In genomic region chr11:96576491-96577427, GRCm38 (mm10) we compare ENCODE assay signal across 20 mouse cellular contexts.
DNase-seq lines count a peak whose midpoint lies in the region; ATAC-seq and TF ChIP-seq lines count a peak whose summit lies in the region.
"Had no signal": no experiment of that assay in that cellular context is flagged by ENCODE, and none has a peak within 500 bp of the region (broad histone marks: within the 10 kb centered on the region; RNA-seq: fewer than 3 reads in every experiment).

No protein-coding gene starts in this region.

- H3K9me3 ChIP-seq in lung, embryonic 14.5 days (ENCODE audit: low read depth, low read length), result no peaks in the 10 kb centered on the region
- no peaks in the 10 kb centered on the region for H3K9me3 ChIP-seq in neural tube, embryonic 13.5 days
- H3K9me3 ChIP-seq: forebrain, embryonic 10.5 days; heart, embryonic 15.5 days; limb, embryonic 13.5 days; liver, embryonic 15.5 days had no signal

- ATAC-seq in lung, embryonic 14.5 days (ENCODE audit: insufficient read depth), result peak; percentile 58; the same call in 1 of the 2 replicates
- ATAC-seq in neural tube, embryonic 13.5 days (ENCODE audit: low read depth), result no peak
- ATAC-seq in activated CD4-positive, CD25-positive, alpha-beta regulatory T cell, adult 4 months, result no peak
- ATAC-seq: inflammation-experienced regulatory T-cells, adult 6 months had no signal

- H3K27me3 ChIP-seq in lung, embryonic 14.5 days (ENCODE audit: insufficient read depth, low read length), result no peaks in the 10 kb centered on the region
- H3K27me3 ChIP-seq in neural tube, embryonic 13.5 days, result no peaks in the 10 kb centered on the region

- peak; percentile 84 for DNase-seq in lung, embryonic 14.5 days
- DNase-seq in lung, postnatal 36 days, result no peak
- peak; percentile 58 for DNase-seq in R1 (ENCODE audit: low read depth, low spot score)
- peak; percentile 71 for DNase-seq in embryo, embryonic 10.5 days (ENCODE audit: low spot score)
- no peak for DNase-seq in right cerebral cortex, adult 2 months (ENCODE audit: low spot score in 2 of 2)
- DNase-seq: adrenal gland, postnatal 10 days; cerebellum, postnatal 10 days; heart, adult 18-20 months; kidney, adult 9 months; lung, postnatal 4 days; right cerebral cortex, postnatal 25 days; thymus, postnatal 4 days had no signal

- H3K4me1 ChIP-seq in lung, embryonic 14.5 days (ENCODE audit: insufficient read depth), result peaks cover 19% of the 10 kb centered on the region
- H3K4me1 ChIP-seq in neural tube, embryonic 13.5 days (replicated peaks), result peaks cover 61% of the 10 kb centered on the region
- H3K4me1 ChIP-seq: heart, embryonic 15.5 days; limb, embryonic 13.5 days had no signal

- H3K4me3 ChIP-seq in lung, embryonic 14.5 days (ENCODE audit: low read depth, low read length), result no peak overlapping the region
- H3K4me3 ChIP-seq in neural tube, embryonic 13.5 days, result no peak overlapping the region
- H3K4me3 ChIP-seq: forebrain, embryonic 10.5 days; heart, embryonic 15.5 days; limb, embryonic 13.5 days; liver, embryonic 15.5 days had no signal

- H3K4me2 ChIP-seq in lung, embryonic 14.5 days, result no peak overlapping the region
- H3K4me2 ChIP-seq in neural tube, embryonic 13.5 days, result 0 out of 2 replicates have a peak overlapping the region, but pooled peaks have one; percentile 1
- H3K4me2 ChIP-seq: heart, embryonic 15.5 days; limb, embryonic 13.5 days; liver, embryonic 15.5 days; midbrain, embryonic 11.5 days had no signal

- no peak for TF ChIP-seq CTCF in lung, embryonic 14.5 days (IDR thresholded peaks at IDR 0.05; ENCODE audit: low read depth)

- H3K27ac ChIP-seq in lung, embryonic 14.5 days (ENCODE audit: low read depth), result no peak overlapping the region
- H3K27ac ChIP-seq in neural tube, embryonic 13.5 days (replicated peaks), result peak overlapping the region; percentile 90
- H3K27ac ChIP-seq: forebrain, embryonic 10.5 days; heart, embryonic 15.5 days; limb, embryonic 13.5 days; liver, embryonic 15.5 days had no signal

- H3K36me3 ChIP-seq in lung, embryonic 14.5 days (ENCODE audit: insufficient read depth), result no peaks in the 10 kb centered on the region
- H3K36me3 ChIP-seq in neural tube, embryonic 13.5 days, result no peaks in the 10 kb centered on the region
- H3K36me3 ChIP-seq: forebrain, embryonic 10.5 days; heart, embryonic 15.5 days; limb, embryonic 13.5 days; liver, embryonic 15.5 days had no signal

- no peak overlapping the region for H3K9ac ChIP-seq in lung, embryonic 14.5 days
- no peak overlapping the region for H3K9ac ChIP-seq in neural tube, embryonic 13.5 days
- H3K9ac ChIP-seq: heart, embryonic 15.5 days; limb, embryonic 13.5 days; liver, embryonic 15.5 days had no signal

- 28% methylated on average over 14 of the region's 14 CpGs for WGBS in lung, embryonic 14.5 days
- WGBS in neural tube, embryonic 13.5 days, result 9% methylated on average over 14 of the region's 14 CpGs

Comparison
In these comparisons a context has a peak if more than half of its experiments do, and no peak if none do; other contexts are left out.
1. DNase-seq: peak in lung, embryonic 14.5 days (single experiment), R1 (single experiment) and embryo, embryonic 10.5 days (single experiment); none in lung, postnatal 36 days (single experiment) and right cerebral cortex, adult 2 months (0 of 2).